Mouse (Mus musculus): ENCODE measurements around the gene Cox7a2l.
A peak's percentile ranks its signal among the peaks of the same experiment; 100 is the strongest.

The Cox7a2l gene

GRCm38 (mm10) chr17:83526624-83527532, 9.7 kb upstream of the Cox7a2l start:
- DNase-seq (ENCODE audit: low spot score), result peak; percentile 72

GRCm38 (mm10) chr17:83526091-83526561, 9.0 kb upstream of the Cox7a2l start:
- peak; percentile 61 for DNase-seq (ENCODE audit: low spot score)

- peak; percentile 45 for DNase-seq (ENCODE audit: low spot score)
These were observed 8.5 kb upstream of the Cox7a2l start for GRCm38 (mm10) chr17:83525596-83525995.

- DNase-seq (ENCODE audit: low spot score), result no peak
These were observed 7.6 kb upstream of the Cox7a2l start for GRCm38 (mm10) chr17:83524753-83525152.

GRCm38 (mm10) chr17:83522590-83523379, 5.7 kb upstream of the Cox7a2l start:
- no peak for DNase-seq (ENCODE audit: low spot score)

GRCm38 (mm10) chr17:83521881-83522280, 4.8 kb upstream of the Cox7a2l start:
- no peak for DNase-seq (ENCODE audit: low spot score)

GRCm38 (mm10) chr17:83514213-83514701, 2.9 kb downstream of the Cox7a2l start:
- peak; percentile 92 for DNase-seq (ENCODE audit: low spot score)

- no peak for DNase-seq (ENCODE audit: low spot score)
These were observed 3.4 kb downstream of the Cox7a2l start for GRCm38 (mm10) chr17:83513655-83514212.

- no peak for DNase-seq (ENCODE audit: low spot score)
These were observed 5.0 kb downstream of the Cox7a2l start for GRCm38 (mm10) chr17:83512130-83512529.

GRCm38 (mm10) chr17:83503693-83504092, 13.4 kb downstream of the Cox7a2l start:
- no peak for DNase-seq (ENCODE audit: low spot score)

GRCm38 (mm10) chr17:83499692-83500091, 17.4 kb downstream of the Cox7a2l start:
- no peak for DNase-seq (ENCODE audit: low spot score)

GRCm38 (mm10) chr17:83498889-83499288, 18.2 kb downstream of the Cox7a2l start:
- DNase-seq (ENCODE audit: low spot score), result no peak

- no peak for DNase-seq (ENCODE audit: low spot score)
These were observed 29.4 kb downstream of the Cox7a2l start for GRCm38 (mm10) chr17:83487762-83488161.

- DNase-seq (ENCODE audit: low spot score), result no peak
These were observed 33.3 kb downstream of the Cox7a2l start for GRCm38 (mm10) chr17:83483784-83484183.

- DNase-seq (ENCODE audit: low spot score), result no peak
These were observed 34.2 kb downstream of the Cox7a2l start for GRCm38 (mm10) chr17:83482817-83483536.

GRCm38 (mm10) chr17:83481551-83481950, 35.6 kb downstream of the Cox7a2l start:
- no peak for DNase-seq (ENCODE audit: low spot score)

- no peak for DNase-seq (ENCODE audit: low spot score)
These were observed 40.0 kb downstream of the Cox7a2l start for GRCm38 (mm10) chr17:83477089-83477488.

- DNase-seq (ENCODE audit: low spot score), result no peak
These were observed 47.5 kb downstream of the Cox7a2l start for GRCm38 (mm10) chr17:83469586-83469985.

GRCm38 (mm10) chr17:83466697-83467251, 50.4 kb downstream of the Cox7a2l start:
- DNase-seq (ENCODE audit: low spot score), result no peak

- no peak for DNase-seq (ENCODE audit: low spot score)
These were observed 51.2 kb downstream of the Cox7a2l start for GRCm38 (mm10) chr17:83465969-83466368.

GRCm38 (mm10) chr17:83457271-83457670, 59.9 kb downstream of the Cox7a2l start:
- DNase-seq (ENCODE audit: low spot score), result no peak
